Mouse (Mus musculus): ENCODE measurements around the gene Ptprm. TPM values are rescaled to one million over a fixed set of nuclear protein-coding genes. Genes with fewer than 3 reads are reported as not detected.

Ptprm gene
- polyA plus RNA-seq, 1 experiment from 2014 or later, result 19.9 TPM

- H3K36me3 ChIP-seq (ENCODE audit: control insufficient read depth, insufficient read depth, low read length), result no peaks in the 10 kb centered on the region
Measured at GRCm38 (mm10) chr17:66764435-66764834, 589.8 kb downstream of the Ptprm start.

GRCm38 (mm10) chr17:66762716-66763115, 591.5 kb downstream of the Ptprm start:
- Histone ChIP-seq H3K4me2 (ENCODE audit: low read length) (no peak overlapping the region), H3K9me3 (ENCODE audit: control insufficient read depth, low read length) (no peaks in the 10 kb centered on the region), H3K27me3 (replicated peaks; ENCODE audit: control insufficient read depth, insufficient read depth, low read length) (no peaks in the 10 kb centered on the region), H3K27ac (ENCODE audit: low read depth, low read length) (no peak overlapping the region), H3K4me3 (ENCODE audit: low read length) (no peak overlapping the region), H3K36me3 (ENCODE audit: control insufficient read depth, insufficient read depth, low read length) (no peaks in the 10 kb centered on the region), H3K4me1 (ENCODE audit: control insufficient read depth, insufficient read depth, low read depth, low read length) (peaks cover 14% of the 10 kb centered on the region), H3K9ac (ENCODE audit: low read depth, low read length) (no peak overlapping the region)
- WGBS, result 73% methylated on average over 10 of the region's 10 CpGs
- ATAC-seq, result no peak

More at GRCm38 (mm10) chr17:66764435-66764834, 589.8 kb downstream of the Ptprm start:
- Histone ChIP-seq H3K4me3 (ENCODE audit: low read length) (no peak overlapping the region), H3K4me1 (ENCODE audit: control insufficient read depth, insufficient read depth, low read depth, low read length) (peaks cover 14% of the 10 kb centered on the region), H3K9me3 (ENCODE audit: control insufficient read depth, low read length) (no peaks in the 10 kb centered on the region), H3K4me2 (ENCODE audit: low read length) (no peak overlapping the region), H3K9ac (ENCODE audit: low read depth, low read length) (no peak overlapping the region), H3K27ac (ENCODE audit: low read depth, low read length) (no peak overlapping the region), H3K27me3 (replicated peaks; ENCODE audit: control insufficient read depth, insufficient read depth, low read length) (no peaks in the 10 kb centered on the region)
- ATAC-seq, result no peak
- WGBS, result 77% methylated on average over 2 of the region's 2 CpGs

GRCm38 (mm10) chr17:66761326-66762296, 592.6 kb downstream of the Ptprm start:
- 28% methylated on average over 26 of the region's 26 CpGs for WGBS
- no peak overlapping the region for H3K9ac ChIP-seq (ENCODE audit: low read depth, low read length)
- no peaks in the 10 kb centered on the region for H3K9me3 ChIP-seq (ENCODE audit: control insufficient read depth, low read length)
- H3K36me3 ChIP-seq (ENCODE audit: control insufficient read depth, insufficient read depth, low read length), result no peaks in the 10 kb centered on the region
- peak overlapping the region; percentile 29 for H3K4me2 ChIP-seq (ENCODE audit: low read length)
- ATAC-seq, result peak; percentile 71
- H3K4me1 ChIP-seq (ENCODE audit: control insufficient read depth, insufficient read depth, low read depth, low read length), result peaks cover 17% of the 10 kb centered on the region
- H3K27me3 ChIP-seq (replicated peaks; ENCODE audit: control insufficient read depth, insufficient read depth, low read length), result no peaks in the 10 kb centered on the region
- H3K4me3 ChIP-seq (ENCODE audit: low read length), result no peak overlapping the region
- H3K27ac ChIP-seq (ENCODE audit: low read depth, low read length), result peak overlapping the region; percentile 5; the same call in 1 of the 2 replicates

- Histone ChIP-seq H3K27me3 (replicated peaks; ENCODE audit: control insufficient read depth, insufficient read depth, low read length) (no peaks in the 10 kb centered on the region), H3K9ac (ENCODE audit: low read depth, low read length) (no peak overlapping the region), H3K4me1 (ENCODE audit: control insufficient read depth, insufficient read depth, low read depth, low read length) (peaks cover 12% of the 10 kb centered on the region), H3K9me3 (ENCODE audit: control insufficient read depth, low read length) (no peaks in the 10 kb centered on the region), H3K36me3 (ENCODE audit: control insufficient read depth, insufficient read depth, low read length) (no peaks in the 10 kb centered on the region), H3K4me2 (ENCODE audit: low read length) (peak overlapping the region; percentile 22; the same call in 1 of the 2 replicates), H3K4me3 (ENCODE audit: low read length) (no peak overlapping the region), H3K27ac (ENCODE audit: low read depth, low read length) (no peak overlapping the region)
- ATAC-seq, result no peak
- WGBS, result 42% methylated on average over 10 of the region's 10 CpGs
Measured at GRCm38 (mm10) chr17:66757025-66757511, 597.2 kb downstream of the Ptprm start.

GRCm38 (mm10) chr17:66756500-66756899, 597.8 kb downstream of the Ptprm start:
- H3K4me2 ChIP-seq (ENCODE audit: low read length), result no peak overlapping the region
- peaks cover 7% of the 10 kb centered on the region for H3K4me1 ChIP-seq (ENCODE audit: control insufficient read depth, insufficient read depth, low read depth, low read length)
- H3K27ac ChIP-seq (ENCODE audit: low read depth, low read length), result no peak overlapping the region
- ATAC-seq, result no peak
- H3K27me3 ChIP-seq (replicated peaks; ENCODE audit: control insufficient read depth, insufficient read depth, low read length), result no peaks in the 10 kb centered on the region
- no peaks in the 10 kb centered on the region for H3K9me3 ChIP-seq (ENCODE audit: control insufficient read depth, low read length)
- no peak overlapping the region for H3K9ac ChIP-seq (ENCODE audit: low read depth, low read length)
- WGBS, result 79% methylated on average over 9 of the region's 9 CpGs
- no peaks in the 10 kb centered on the region for H3K36me3 ChIP-seq (ENCODE audit: control insufficient read depth, insufficient read depth, low read length)
- no peak overlapping the region for H3K4me3 ChIP-seq (ENCODE audit: low read length)

GRCm38 (mm10) chr17:66755191-66755654, 599.0 kb downstream of the Ptprm start:
- 19% methylated on average over 3 of the region's 3 CpGs for WGBS
- H3K27ac ChIP-seq (ENCODE audit: low read depth, low read length), result no peak overlapping the region
- H3K4me1 ChIP-seq (ENCODE audit: control insufficient read depth, insufficient read depth, low read depth, low read length), result peaks cover 3% of the 10 kb centered on the region
- peak; percentile 64; the same call in 1 of the 2 replicates for ATAC-seq
- no peaks in the 10 kb centered on the region for H3K27me3 ChIP-seq (replicated peaks; ENCODE audit: control insufficient read depth, insufficient read depth, low read length)
- H3K4me2 ChIP-seq (ENCODE audit: low read length), result no peak overlapping the region
- no peaks in the 10 kb centered on the region for H3K9me3 ChIP-seq (ENCODE audit: control insufficient read depth, low read length)
- no peaks in the 10 kb centered on the region for H3K36me3 ChIP-seq (ENCODE audit: control insufficient read depth, insufficient read depth, low read length)
- H3K9ac ChIP-seq (ENCODE audit: low read depth, low read length), result no peak overlapping the region
- no peak overlapping the region for H3K4me3 ChIP-seq (ENCODE audit: low read length)

GRCm38 (mm10) chr17:66754208-66754865, 599.9 kb downstream of the Ptprm start:
- H3K27me3 ChIP-seq (replicated peaks; ENCODE audit: control insufficient read depth, insufficient read depth, low read length), result no peaks in the 10 kb centered on the region
- WGBS, result 55% methylated on average over 9 of the region's 9 CpGs
- H3K27ac ChIP-seq (ENCODE audit: low read depth, low read length), result no peak overlapping the region
- H3K9ac ChIP-seq (ENCODE audit: low read depth, low read length), result no peak overlapping the region; the same call in 1 of the 2 replicates
- no peak overlapping the region for H3K4me3 ChIP-seq (ENCODE audit: low read length)
- peaks cover 3% of the 10 kb centered on the region for H3K4me1 ChIP-seq (ENCODE audit: control insufficient read depth, insufficient read depth, low read depth, low read length)
- ATAC-seq, result no peak
- H3K4me2 ChIP-seq (ENCODE audit: low read length), result no peak overlapping the region
- H3K36me3 ChIP-seq (ENCODE audit: control insufficient read depth, insufficient read depth, low read length), result no peaks in the 10 kb centered on the region
- H3K9me3 ChIP-seq (ENCODE audit: control insufficient read depth, low read length), result no peaks in the 10 kb centered on the region

- Histone ChIP-seq H3K9me3 (ENCODE audit: control insufficient read depth, low read length) (no peaks in the 10 kb centered on the region), H3K4me2 (ENCODE audit: low read length) (no peak overlapping the region), H3K9ac (ENCODE audit: low read depth, low read length) (no peak overlapping the region), H3K36me3 (ENCODE audit: control insufficient read depth, insufficient read depth, low read length) (no peaks in the 10 kb centered on the region), H3K27me3 (replicated peaks; ENCODE audit: control insufficient read depth, insufficient read depth, low read length) (no peaks in the 10 kb centered on the region), H3K27ac (ENCODE audit: low read depth, low read length) (no peak overlapping the region), H3K4me1 (ENCODE audit: control insufficient read depth, insufficient read depth, low read depth, low read length) (no peaks in the 10 kb centered on the region; the same call in 1 of the 2 replicates), H3K4me3 (ENCODE audit: low read length) (no peak overlapping the region)
- 95% methylated on average over 8 of the region's 8 CpGs for WGBS
- no peak for ATAC-seq
Measured at GRCm38 (mm10) chr17:66751746-66752145, 602.5 kb downstream of the Ptprm start.

All from hindbrain, embryonic 16.5 days (tissue).